ENCODE assay signal across 24 mouse cellular contexts in genomic region chr14:28238336-28239048, GRCm38 (mm10).
DNase-seq lines count a peak whose midpoint lies in the region; ATAC-seq and TF ChIP-seq lines count a peak whose summit lies in the region.
"Had no signal": no experiment of that assay in that cellular context is flagged by ENCODE, and none has a peak within 500 bp of the region (broad histone marks: within the 10 kb centered on the region; RNA-seq: fewer than 3 reads in every experiment).

No protein-coding gene starts in this region.

- TF ChIP-seq CTCF in kidney, adult 2 months (conservative IDR thresholded peaks at IDR 0.05; ENCODE audit: insufficient read depth, insufficient read length, low read depth, low read length), result no peak

- H3K4me3 ChIP-seq in kidney, embryonic 15.5 days (replicated peaks), result no peak overlapping the region
- no peak overlapping the region for H3K4me3 ChIP-seq in kidney, adult 2 months (ENCODE audit: insufficient read depth, low read depth, low read length)
- H3K4me3 ChIP-seq in midbrain, embryonic 13.5 days (replicated peaks), result no peak overlapping the region
- H3K4me3 ChIP-seq: embryonic facial prominence, embryonic 13.5 days; forebrain, embryonic 13.5 days; heart, embryonic 12.5 days; left cerebral cortex, adult 2 months; limb, embryonic 15.5 days; liver, embryonic 15.5 days; lung, embryonic 15.5 days had no signal

- H3K4me2 ChIP-seq in kidney, embryonic 15.5 days, result no peak overlapping the region
- no peak overlapping the region for H3K4me2 ChIP-seq in midbrain, embryonic 13.5 days (replicated peaks)
- H3K4me2 ChIP-seq: embryonic facial prominence, embryonic 13.5 days; forebrain, embryonic 13.5 days; heart, embryonic 12.5 days; limb, embryonic 15.5 days; liver, embryonic 15.5 days; lung, embryonic 15.5 days had no signal

- no peak; the same call in 1 of the 2 replicates for ATAC-seq in kidney, embryonic 15.5 days (replicated peaks; ENCODE audit: low FRiP score)
- no peak for ATAC-seq in midbrain, embryonic 13.5 days
- ATAC-seq: forebrain, embryonic 13.5 days; hindbrain, postnatal 0 days had no signal

- no peak for TF ChIP-seq POLR2A in kidney, adult 2 months (IDR thresholded peaks at IDR 0.05; ENCODE audit: low read depth, low read length)

- peaks cover 17% of the 10 kb centered on the region for H3K4me1 ChIP-seq in kidney, embryonic 15.5 days
- H3K4me1 ChIP-seq in kidney, adult 2 months (ENCODE audit: control insufficient read depth, insufficient read depth, low read length), result peaks cover 4% of the 10 kb centered on the region; the same call in 1 of the 2 replicates
- no peaks in the 10 kb centered on the region for H3K4me1 ChIP-seq in midbrain, embryonic 13.5 days (replicated peaks)
- H3K4me1 ChIP-seq: forebrain, embryonic 13.5 days; liver, embryonic 15.5 days; lung, embryonic 15.5 days had no signal

- WGBS in kidney, embryonic 15.5 days, result 58% methylated on average over 9 of the region's 9 CpGs
- WGBS in kidney, adult 2 months, result 42% methylated on average over 9 of the region's 9 CpGs
- 90% methylated on average over 9 of the region's 9 CpGs for WGBS in midbrain, embryonic 13.5 days

- peak; percentile 17 for DNase-seq in kidney, adult 18-20 months
- DNase-seq in kidney, adult 2 months, result peak; percentile 80
- peak; percentile 52 for DNase-seq in kidney, postnatal 14 days
- no peak for DNase-seq in heart, adult 9 months (ENCODE audit: low spot score in 2 of 2)
- DNase-seq in gastrocnemius, adult 8-10 months (ENCODE audit: low spot score in 2 of 2), result no peak
- DNase-seq in heart, adult 8-10 months (ENCODE audit: low spot score), result no peak
- DNase-seq: adrenal gland, postnatal 25 days; cerebellum, adult 8-10 months; cerebellum, postnatal 36 days; embryo, embryonic 11 days; gastrocnemius, postnatal 10 days; heart, postnatal 10 days; lung, postnatal 4 days; spleen, adult 18-20 months had no signal

- H3K27me3 ChIP-seq in kidney, embryonic 15.5 days, result peaks cover 2% of the 10 kb centered on the region; the same call in 1 of the 2 replicates
- no peaks in the 10 kb centered on the region for H3K27me3 ChIP-seq in kidney, adult 2 months (replicated peaks; ENCODE audit: control insufficient read depth, insufficient read depth, low read length)
- H3K27me3 ChIP-seq in midbrain, embryonic 13.5 days, result no peaks in the 10 kb centered on the region
- H3K27me3 ChIP-seq: embryonic facial prominence, embryonic 13.5 days; heart, embryonic 12.5 days; limb, embryonic 15.5 days; liver, embryonic 15.5 days; lung, embryonic 15.5 days had no signal

- no peaks in the 10 kb centered on the region for H3K36me3 ChIP-seq in kidney, embryonic 15.5 days
- H3K36me3 ChIP-seq in kidney, adult 2 months (ENCODE audit: control insufficient read depth, insufficient read depth, low read length), result no peaks in the 10 kb centered on the region
- H3K36me3 ChIP-seq in midbrain, embryonic 13.5 days, result no peaks in the 10 kb centered on the region
- H3K36me3 ChIP-seq: embryonic facial prominence, embryonic 13.5 days; heart, embryonic 12.5 days; limb, embryonic 15.5 days; liver, embryonic 15.5 days; lung, embryonic 15.5 days had no signal

- no peak overlapping the region for H3K9ac ChIP-seq in kidney, embryonic 15.5 days
- H3K9ac ChIP-seq in midbrain, embryonic 13.5 days (replicated peaks), result no peak overlapping the region
- H3K9ac ChIP-seq: embryonic facial prominence, embryonic 13.5 days; forebrain, embryonic 13.5 days; heart, embryonic 12.5 days; limb, embryonic 15.5 days; liver, embryonic 15.5 days; lung, embryonic 15.5 days had no signal

- H3K27ac ChIP-seq in kidney, embryonic 15.5 days, result no peak overlapping the region
- peak overlapping the region; percentile 59; the same call in 1 of the 2 replicates for H3K27ac ChIP-seq in kidney, adult 2 months (ENCODE audit: insufficient read depth, low read depth, low read length)
- H3K27ac ChIP-seq in midbrain, embryonic 13.5 days, result no peak overlapping the region
- H3K27ac ChIP-seq: embryonic facial prominence, embryonic 13.5 days; forebrain, embryonic 13.5 days; hindbrain, postnatal 0 days; left cerebral cortex, adult 2 months; limb, embryonic 15.5 days; liver, embryonic 15.5 days; lung, embryonic 15.5 days had no signal

- H3K9me3 ChIP-seq in kidney, embryonic 15.5 days (replicated peaks), result no peaks in the 10 kb centered on the region
- no peaks in the 10 kb centered on the region for H3K9me3 ChIP-seq in midbrain, embryonic 13.5 days
- H3K9me3 ChIP-seq: embryonic facial prominence, embryonic 13.5 days; forebrain, embryonic 13.5 days; heart, embryonic 12.5 days; limb, embryonic 15.5 days; liver, embryonic 15.5 days; lung, embryonic 15.5 days had no signal

Comparison
In these comparisons a context has a peak if more than half of its experiments do, and no peak if none do; other contexts are left out.
1. DNase-seq: peak in kidney, adult 18-20 months (single experiment), kidney, adult 2 months (single experiment) and kidney, postnatal 14 days (single experiment); none in heart, adult 9 months (0 of 2), gastrocnemius, adult 8-10 months (0 of 2) and heart, adult 8-10 months (single experiment).